Mouse (Mus musculus) right cerebral cortex, postnatal 14 days (tissue): ENCODE results near the gene Pld4.

Source experiments
- DNase-seq: peaks from one replicate; pipeline ENCODE4 v3.0.0; 2022

The Pld4 gene

GRCm38 (mm10) chr12:112760154-112760926, at the start of gene Pld4:
Gene Pld4 (plus strand): TSS chr12:112760655.
- no peak for DNase-seq

GRCm38 (mm10) chr12:112713984-112714383, 46.5 kb upstream of the Pld4 start:
- no peak for DNase-seq

- DNase-seq, result peak; percentile 47
Measured at GRCm38 (mm10) chr12:112717140-112717539, 43.3 kb upstream of the Pld4 start.

GRCm38 (mm10) chr12:112718995-112719394, 41.5 kb upstream of the Pld4 start:
- no peak for DNase-seq

- DNase-seq, result no peak
Measured at GRCm38 (mm10) chr12:112720216-112720615, 40.2 kb upstream of the Pld4 start, which contains the start of gene Cep170b. Gene Cep170b (plus strand): TSS chr12:112720455.

GRCm38 (mm10) chr12:112720890-112721423, 39.5 kb upstream of the Pld4 start:
- DNase-seq, result no peak

- peak; percentile 52 for DNase-seq
Measured at GRCm38 (mm10) chr12:112721424-112722239, 38.8 kb upstream of the Pld4 start.

GRCm38 (mm10) chr12:112722240-112723027, 38.0 kb upstream of the Pld4 start:
- peak; percentile 44 for DNase-seq

- DNase-seq, result no peak
Measured at GRCm38 (mm10) chr12:112723028-112723330, 37.5 kb upstream of the Pld4 start.

- DNase-seq, result no peak
Measured at GRCm38 (mm10) chr12:112723445-112723844, 37.0 kb upstream of the Pld4 start.

GRCm38 (mm10) chr12:112724077-112724805, 36.2 kb upstream of the Pld4 start:
- DNase-seq, result peak; percentile 79

- DNase-seq, result no peak
Measured at GRCm38 (mm10) chr12:112727801-112728200, 32.7 kb upstream of the Pld4 start.

- DNase-seq, result no peak
Measured at GRCm38 (mm10) chr12:112730808-112731207, 29.6 kb upstream of the Pld4 start.

- DNase-seq, result peak; percentile 3
Measured at GRCm38 (mm10) chr12:112732591-112732990, 27.9 kb upstream of the Pld4 start.

- DNase-seq, result peak; percentile 5
Measured at GRCm38 (mm10) chr12:112734108-112734820, 26.2 kb upstream of the Pld4 start.

GRCm38 (mm10) chr12:112734881-112735655, 25.4 kb upstream of the Pld4 start:
- peak; percentile 6 for DNase-seq

- DNase-seq, result peak; percentile 13
Measured at GRCm38 (mm10) chr12:112735896-112736635, 24.4 kb upstream of the Pld4 start.

- no peak for DNase-seq
Measured at GRCm38 (mm10) chr12:112736636-112736925, 23.9 kb upstream of the Pld4 start.

- peak; percentile 3 for DNase-seq
Measured at GRCm38 (mm10) chr12:112737081-112737480, 23.4 kb upstream of the Pld4 start.

- peak; percentile 66 for DNase-seq
Measured at GRCm38 (mm10) chr12:112737761-112738160, 22.7 kb upstream of the Pld4 start.
